Mouse (Mus musculus) Muller cell, postnatal 12 days (primary cell): ENCODE measurements around the gene Taldo1.
A peak's percentile ranks its signal among the peaks of the same experiment; 100 is the strongest.

Source experiments
- DNase-seq: peaks from one replicate; pipeline ENCODE4 v3.0.0-alpha.2; 2015; ENCODE audit errors: inconsistent ontology term

Gene Taldo1

DNA sequence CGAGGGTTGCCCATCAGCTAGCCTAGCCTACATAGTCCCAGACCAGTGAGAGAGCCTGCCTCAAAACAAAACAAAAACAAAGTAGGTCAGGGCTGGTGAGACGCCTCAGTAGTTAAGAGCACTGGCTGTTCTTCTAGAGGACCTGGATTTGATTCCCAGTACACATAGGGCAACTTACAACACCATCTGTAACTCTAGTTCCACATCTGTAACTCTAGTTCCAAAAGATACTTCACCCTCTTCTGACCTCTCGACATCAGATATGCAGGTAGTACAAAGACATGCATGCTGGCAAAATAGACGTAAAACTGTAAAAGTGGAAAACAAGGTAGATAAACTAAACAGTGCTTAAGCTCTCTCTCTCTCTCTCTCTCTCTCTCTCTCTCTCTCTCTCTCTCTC is 31.8 kb downstream of the Taldo1 start:
- DNase-seq: no peak

- no peak for DNase-seq
These were observed 35.1 kb downstream of the Taldo1 start for GRCm38 (mm10) chr7:141426948-141427730.

GRCm38 (mm10) chr7:141428701-141429100 is 36.7 kb downstream of the Taldo1 start:
- DNase-seq: no peak

DNA sequence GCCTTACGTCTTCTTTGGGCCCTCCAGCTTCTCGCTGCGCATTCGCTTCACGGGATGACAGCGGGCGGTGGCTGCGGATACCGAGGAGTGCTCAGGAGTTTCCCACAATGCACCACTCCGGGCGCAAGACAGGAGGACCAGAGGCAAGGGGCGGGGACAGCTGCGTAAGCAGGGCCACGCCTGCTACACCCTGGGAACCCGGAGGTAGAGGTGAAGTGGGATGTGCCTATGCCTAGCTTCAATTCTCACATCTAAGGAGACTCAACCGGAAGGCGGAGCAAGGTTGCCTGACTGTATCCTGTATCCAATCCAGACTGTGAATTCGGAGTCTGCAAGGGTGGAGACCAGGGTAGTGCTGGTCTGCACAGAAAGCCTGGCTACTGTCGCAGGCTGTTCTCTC is 37.3 kb downstream of the Taldo1 start, which contains the start of gene Cend1:
TSS of gene Cend1 (minus strand) at position 182 of the 400 bp plus-strand sequence.
- peak; percentile 75 for DNase-seq

GRCm38 (mm10) chr7:141429840-141430584 is 38.0 kb downstream of the Taldo1 start:
- DNase-seq: no peak

GRCm38 (mm10) chr7:141430585-141431240 is 38.7 kb downstream of the Taldo1 start:
- DNase-seq: no peak

DNA sequence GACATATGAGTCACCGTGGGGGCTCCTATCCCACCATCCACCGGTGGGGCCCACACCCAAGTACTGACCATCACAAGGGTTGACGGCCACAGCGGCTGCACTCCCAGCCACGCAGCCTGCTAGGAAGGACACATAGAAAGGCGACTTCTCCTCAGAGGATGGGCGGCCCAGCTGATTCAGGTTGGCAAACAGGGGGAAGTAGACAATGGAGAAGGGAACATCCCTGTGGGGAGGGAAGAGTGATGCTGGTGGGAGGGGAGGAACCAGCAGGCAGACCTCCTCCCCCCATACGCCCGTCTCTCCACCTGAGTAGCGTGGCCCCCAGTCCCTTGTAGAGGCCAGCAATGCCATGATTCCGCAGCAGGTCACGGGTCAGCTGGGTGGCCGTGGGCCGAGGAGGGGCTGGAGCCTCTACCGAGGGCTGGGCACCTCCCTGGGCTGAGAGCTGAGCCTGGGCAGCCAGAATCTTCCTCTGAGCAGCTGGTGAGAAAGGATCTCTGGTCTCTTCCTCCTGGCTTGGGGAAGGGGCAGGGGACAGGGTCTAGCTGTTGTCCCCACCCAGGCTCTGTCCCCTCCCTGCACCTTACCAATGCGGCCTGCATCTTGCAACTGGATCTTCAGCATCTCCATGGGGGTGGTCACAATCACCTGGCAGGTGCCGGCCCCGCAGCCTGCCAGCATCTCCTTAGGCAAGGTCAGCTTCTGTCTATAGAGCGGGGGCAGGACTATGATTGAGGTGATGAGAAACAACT is 39.6 kb downstream of the Taldo1 start:
- no peak for DNase-seq

- no peak for DNase-seq
These were observed 40.2 kb downstream of the Taldo1 start for GRCm38 (mm10) chr7:141432186-141432611.

GRCm38 (mm10) chr7:141432741-141433516 is 40.9 kb downstream of the Taldo1 start:
- DNase-seq: no peak

- DNase-seq: no peak
These were observed 41.8 kb downstream of the Taldo1 start for GRCm38 (mm10) chr7:141433517-141434400.

- peak; percentile 43 for DNase-seq
These were observed 42.5 kb downstream of the Taldo1 start for GRCm38 (mm10) chr7:141434464-141434863.

GRCm38 (mm10) chr7:141435129-141435855 is 43.3 kb downstream of the Taldo1 start:
- peak; percentile 75 for DNase-seq

DNA sequence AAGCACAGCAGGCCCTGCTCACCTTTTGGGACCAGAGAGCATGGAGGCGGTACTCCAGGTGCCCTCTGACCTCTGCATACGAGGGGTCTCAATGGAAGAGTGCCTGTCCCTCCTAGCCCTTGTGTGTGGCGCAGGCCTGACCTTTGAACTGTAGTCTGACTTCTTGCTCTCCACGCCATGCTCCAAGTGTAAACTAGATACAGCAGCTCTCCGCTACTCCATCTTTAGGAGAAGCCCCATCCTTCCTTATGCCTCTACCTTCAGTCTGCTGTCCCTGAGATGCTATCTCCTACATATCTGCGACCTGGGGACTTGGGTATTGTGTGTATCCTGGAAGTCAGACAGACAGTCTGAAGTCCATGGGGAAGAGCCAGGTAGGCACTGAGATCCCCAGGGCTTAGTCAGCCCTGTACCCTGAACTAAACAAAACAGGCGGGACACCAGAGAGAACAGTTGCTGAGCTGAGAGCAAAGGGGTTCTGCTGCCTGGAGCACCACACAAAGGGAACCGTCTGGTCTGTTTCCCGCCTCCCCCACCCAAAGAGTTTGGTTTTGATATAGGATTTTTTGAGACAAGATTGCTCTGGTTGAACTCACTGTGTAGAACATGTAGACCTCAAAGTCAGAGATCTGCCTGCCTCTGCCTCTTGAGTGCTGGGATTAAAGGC is 44.0 kb downstream of the Taldo1 start:
- DNase-seq: no peak

DNA sequence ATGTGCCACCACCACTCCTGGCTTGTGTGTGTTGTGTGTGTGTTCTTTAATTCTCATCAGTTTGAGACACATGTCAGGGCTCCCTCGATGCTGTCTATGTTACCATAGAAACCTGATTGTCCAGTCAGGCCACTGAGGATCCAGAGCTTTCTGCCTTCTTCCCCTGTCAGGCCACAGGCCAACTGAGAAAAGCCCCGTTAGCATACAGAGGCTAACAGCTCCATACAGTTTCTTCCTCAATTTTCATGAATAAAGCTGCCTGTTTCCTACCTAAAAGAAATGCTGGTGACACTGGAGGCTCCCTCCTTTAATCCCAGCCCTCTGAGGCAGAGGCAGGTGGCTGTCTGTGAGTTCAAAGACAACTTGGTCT is 44.5 kb downstream of the Taldo1 start:
- no peak for DNase-seq

GRCm38 (mm10) chr7:141437178-141438120 is 45.5 kb downstream of the Taldo1 start, which contains the start of gene Slc25a22:
Gene Slc25a22 (minus strand): TSS chr7:141437892.
- peak; percentile 89 for DNase-seq

- no peak for DNase-seq
These were observed 46.4 kb downstream of the Taldo1 start for GRCm38 (mm10) chr7:141438201-141438968.
